Mouse (Mus musculus) cerebellum, adult 2 months (tissue): ENCODE measurements around the gene Abl1.

ENCODE experiments used
- CTCF ChIP-seq: fragments of 200-500 bp; IDR thresholded peaks from 2 replicates; pipeline ENCODE4 v1.5.1; 2011; ENCODE audit warnings: low read depth, mild to moderate bottlenecking, control low read depth, low read length, moderate library complexity, borderline replicate concordance; ENCODE audit not compliant: insufficient read depth
- POLR2A ChIP-seq: fragments of 200-500 bp; IDR thresholded peaks from 2 replicates; pipeline ENCODE4 v1.6.1; 2011; ENCODE audit warnings: low read length, control low read depth, borderline replicate concordance; ENCODE audit not compliant: insufficient read depth

DNA sequence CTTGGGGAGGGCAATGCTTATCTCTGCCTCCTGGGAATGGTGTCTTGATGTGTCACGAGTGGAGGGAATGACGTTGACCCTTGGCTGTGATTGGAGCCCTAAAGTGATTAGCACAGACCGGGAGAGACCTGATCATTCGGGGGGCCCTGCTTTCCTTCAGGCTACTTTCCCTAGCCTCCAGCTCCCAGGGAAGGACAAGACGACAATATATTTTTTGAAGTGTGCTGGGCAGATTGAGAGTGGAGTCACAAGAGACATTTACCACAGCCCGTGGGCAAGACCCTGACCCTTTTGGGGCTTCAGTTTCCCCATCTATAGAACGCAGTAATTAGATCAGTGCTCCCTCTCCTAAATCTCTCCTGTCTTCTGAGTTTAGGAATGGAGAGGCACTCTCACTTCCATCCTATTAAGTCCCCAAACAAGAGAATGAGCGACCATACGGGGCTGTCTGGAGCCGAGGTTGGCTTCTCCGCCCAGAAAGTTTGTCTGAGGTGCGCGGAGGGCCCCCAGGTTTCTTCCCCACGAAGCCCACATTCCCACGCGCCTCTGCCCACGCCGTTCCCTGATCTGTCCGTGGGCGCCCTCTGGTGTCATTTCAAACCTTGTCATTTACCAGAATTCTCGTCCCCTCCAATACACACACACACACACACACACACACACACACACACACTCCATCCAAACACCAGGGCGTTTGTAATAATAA lies 33.2 kb upstream of the Abl1 start:
- TF ChIP-seq POLR2A (no peak), CTCF (peak; percentile 63; the same call in 1 of the 2 replicates)
